Mouse (Mus musculus): ENCODE measurements around the gene Chrm4.

Gene Chrm4

GRCm38 (mm10) chr2:91963443-91963932, 36.4 kb downstream of the Chrm4 start:
- DNase-seq (ENCODE audit: low spot score in 2 of 2): peak; percentile 90 to 97

GRCm38 (mm10) chr2:91964610-91965204, 37.7 kb downstream of the Chrm4 start:
- DNase-seq (ENCODE audit: low spot score in 2 of 2): no peak

- DNase-seq (ENCODE audit: low spot score in 2 of 2): peak in 1 of 2 experiments; percentile 44
Observed at GRCm38 (mm10) chr2:91965417-91965816, 38.4 kb downstream of the Chrm4 start.

- no peak for DNase-seq (ENCODE audit: low spot score in 2 of 2)
Observed at GRCm38 (mm10) chr2:91966367-91966766, 39.3 kb downstream of the Chrm4 start.

- DNase-seq (ENCODE audit: low spot score in 2 of 2): no peak
Observed at GRCm38 (mm10) chr2:91967962-91968361, 40.9 kb downstream of the Chrm4 start.

- no peak for DNase-seq (ENCODE audit: low spot score in 2 of 2)
Observed at GRCm38 (mm10) chr2:91971231-91972097, 44.4 kb downstream of the Chrm4 start.

- no peak for DNase-seq (ENCODE audit: low spot score in 2 of 2)
Observed at GRCm38 (mm10) chr2:91972121-91972566, 45.1 kb downstream of the Chrm4 start.

GRCm38 (mm10) chr2:91973416-91974135, 46.5 kb downstream of the Chrm4 start:
- no peak for DNase-seq (ENCODE audit: low spot score in 2 of 2)

GRCm38 (mm10) chr2:91975581-91976541, 48.8 kb downstream of the Chrm4 start, which contains the start of gene Dgkz:
Gene Dgkz, minus strand, starts transcription at chr2:91975864.
- peak; percentile 45 to 52 for DNase-seq (ENCODE audit: low spot score in 2 of 2)

GRCm38 (mm10) chr2:91977960-91978359, 50.9 kb downstream of the Chrm4 start:
- DNase-seq (ENCODE audit: low spot score in 2 of 2): no peak

All from thymus, postnatal 10 days (tissue).